Mouse (Mus musculus): Measurements from ENCODE around the gene Slc8b1.

The Slc8b1 gene

DNA sequence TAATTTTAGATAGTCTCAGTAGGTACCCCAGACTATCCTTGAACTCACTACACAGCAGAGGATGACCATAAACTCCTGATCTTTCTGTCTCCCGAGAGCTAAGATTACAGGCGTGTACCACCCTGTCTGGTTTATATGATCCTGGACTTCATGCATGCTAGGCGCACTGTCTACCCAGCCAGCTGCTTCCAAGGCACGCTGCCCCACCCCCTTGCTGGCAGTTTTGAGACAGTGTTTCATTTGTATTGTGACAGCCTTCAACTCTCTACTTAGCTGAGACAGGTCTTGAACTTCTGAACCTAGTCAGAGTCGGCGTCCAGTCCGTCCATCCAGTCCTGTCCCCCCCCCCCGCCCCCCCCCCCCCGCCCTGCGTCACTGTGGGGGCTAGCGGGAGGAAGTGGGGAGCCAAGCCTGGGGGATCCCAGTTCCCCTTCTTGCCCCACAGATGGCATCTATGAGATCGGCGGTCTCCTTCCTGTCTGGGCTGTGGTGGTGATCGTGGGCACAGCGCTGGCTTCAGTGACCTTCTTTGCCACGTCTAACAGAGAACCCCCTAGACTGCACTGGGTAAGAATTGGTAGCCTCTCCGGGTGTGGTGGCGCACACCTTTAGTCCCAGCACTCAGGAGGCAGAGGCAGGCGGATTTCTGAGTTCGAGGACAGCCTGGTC is 16.5 kb downstream of the Slc8b1 start:
- DNase-seq (ENCODE audit: low spot score in 2 of 2): no peak

DNA sequence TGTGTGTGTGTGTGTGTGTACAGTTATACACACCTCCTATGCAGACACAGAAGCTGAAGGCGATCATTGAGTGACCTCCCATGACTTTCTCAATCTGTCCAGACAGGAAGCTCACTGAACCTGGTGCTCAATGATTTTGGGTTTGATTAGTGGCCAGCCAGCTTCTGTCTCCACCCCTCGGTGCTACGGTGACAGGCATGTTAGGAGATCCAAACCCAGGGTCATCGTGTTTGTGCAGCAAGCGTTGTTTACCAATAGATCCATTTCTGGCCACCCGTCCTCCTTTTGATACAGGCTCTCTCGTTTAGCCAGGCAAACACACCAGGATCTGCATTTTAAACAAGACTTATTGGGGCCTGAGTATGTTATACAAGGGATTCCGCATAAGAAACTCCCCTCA is 20.7 kb downstream of the Slc8b1 start:
- DNase-seq (ENCODE audit: low spot score in 2 of 2): no peak

DNA sequence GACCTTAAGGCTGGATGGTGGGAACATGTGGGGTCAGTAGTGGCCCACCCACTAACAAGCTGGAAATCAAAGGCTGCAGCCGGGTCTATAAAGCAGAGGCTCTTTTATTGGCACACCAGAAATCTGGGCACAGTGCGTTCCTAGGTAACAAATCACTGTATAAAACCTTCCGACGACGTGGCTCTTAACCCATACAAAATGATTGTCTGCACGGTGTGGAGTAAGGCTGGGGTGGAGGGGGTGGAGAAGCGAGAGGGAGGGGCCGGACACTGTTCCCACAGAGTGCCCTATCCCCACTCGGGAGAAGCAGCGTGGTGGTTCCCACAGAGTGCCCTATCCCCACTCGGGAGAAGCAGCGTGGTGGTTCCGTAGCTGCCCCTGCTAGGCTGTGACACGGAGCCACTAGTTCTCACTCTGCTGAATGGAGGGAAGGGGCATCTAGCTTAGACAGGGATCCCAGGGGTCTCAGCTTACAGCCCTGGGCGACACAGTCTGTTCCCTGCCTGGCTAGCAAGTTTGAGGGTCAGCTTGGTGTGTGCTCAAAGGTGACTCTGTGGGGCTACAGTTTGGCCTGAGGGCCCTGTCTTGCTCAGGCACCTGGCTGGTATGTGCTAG is 23.2 kb downstream of the Slc8b1 start:
- no peak for DNase-seq (ENCODE audit: low spot score in 2 of 2)

GRCm38 (mm10) chr5:120534686-120535075 is 23.7 kb downstream of the Slc8b1 start:
- DNase-seq (ENCODE audit: low spot score in 2 of 2): no peak

DNA sequence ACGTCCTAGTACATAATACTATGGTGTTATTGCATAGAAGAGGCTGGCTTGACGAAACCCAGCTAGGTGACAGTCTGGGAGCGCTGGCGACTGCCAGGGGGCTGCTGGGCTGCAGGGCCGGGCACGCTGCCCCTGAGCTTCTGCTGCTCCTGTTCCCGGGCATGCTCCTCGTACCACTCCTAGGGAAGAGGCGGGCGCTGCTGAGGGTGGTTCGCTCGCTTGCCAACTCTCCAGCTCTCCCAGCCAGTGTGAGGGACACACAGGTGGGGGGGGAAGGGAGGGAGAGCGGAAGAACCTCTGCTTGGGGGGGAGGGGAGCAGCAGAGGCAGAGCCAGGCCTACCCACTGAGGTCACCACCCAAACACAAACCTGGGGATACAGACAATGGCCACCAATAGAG is 25.1 kb downstream of the Slc8b1 start:
- no peak for DNase-seq (ENCODE audit: low spot score in 2 of 2)

DNA sequence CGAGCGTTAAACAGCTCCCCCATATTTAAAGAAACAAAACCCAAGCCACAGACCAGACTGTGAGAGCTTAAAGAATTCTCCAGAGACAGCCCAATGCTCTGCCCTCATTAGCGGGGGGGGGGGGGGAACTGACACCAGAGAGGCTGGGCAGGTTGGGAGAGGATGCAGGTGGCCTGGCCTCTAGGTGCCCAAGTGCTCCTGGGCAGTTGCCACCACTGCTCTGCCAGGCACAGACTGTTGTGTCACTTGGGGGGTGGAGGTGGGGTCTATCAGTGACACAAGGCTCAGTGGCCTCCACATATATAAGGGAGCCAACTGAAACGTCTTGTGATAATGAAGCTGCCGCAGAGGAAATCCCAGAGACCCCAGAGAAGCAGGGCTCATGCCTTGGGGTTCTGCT is 25.7 kb downstream of the Slc8b1 start:
- DNase-seq (ENCODE audit: low spot score in 2 of 2): no peak

- no peak for DNase-seq (ENCODE audit: low spot score in 2 of 2)
Measured at GRCm38 (mm10) chr5:120548236-120548850, 37.4 kb downstream of the Slc8b1 start.

DNA sequence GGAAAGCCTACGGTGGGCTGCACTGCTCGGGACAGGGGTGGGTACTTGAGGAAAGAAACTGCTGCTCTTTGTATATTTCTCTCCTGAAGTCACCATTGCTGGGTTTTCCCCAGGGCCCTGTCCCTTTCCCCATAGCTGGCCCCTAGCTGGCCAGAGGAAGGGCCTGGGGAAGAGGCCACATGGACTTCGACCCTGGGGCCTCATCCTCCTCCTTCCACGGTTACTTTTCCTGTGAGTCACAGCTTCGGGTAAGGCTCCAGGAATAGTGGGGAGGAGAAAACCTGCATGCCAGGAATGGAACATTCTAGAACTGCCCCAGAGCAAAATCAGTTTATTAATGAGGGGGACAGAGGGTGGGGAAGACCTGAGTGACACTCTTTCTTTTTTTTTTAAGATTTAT is 39.2 kb downstream of the Slc8b1 start:
- no peak for DNase-seq (ENCODE audit: low spot score in 2 of 2)

DNA sequence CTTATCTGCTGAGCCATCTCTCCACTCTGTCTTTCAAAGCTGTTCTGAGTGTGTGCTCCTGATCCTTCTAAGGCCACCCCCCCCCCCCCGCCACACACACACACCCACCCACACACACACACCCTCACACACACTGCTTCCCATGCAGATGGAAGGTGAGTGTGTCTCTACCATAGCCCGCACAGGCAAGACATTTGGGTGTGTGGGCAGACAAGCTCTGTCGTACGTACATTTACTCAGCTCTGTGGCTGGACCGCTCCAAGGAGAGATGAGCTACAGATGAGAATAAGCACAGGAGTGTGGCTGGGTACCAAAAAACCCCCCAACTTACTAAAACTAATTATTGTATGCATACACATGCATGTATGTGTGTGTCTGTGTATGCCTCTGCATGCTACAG is 39.7 kb downstream of the Slc8b1 start:
- DNase-seq (ENCODE audit: low spot score in 2 of 2): no peak

DNA sequence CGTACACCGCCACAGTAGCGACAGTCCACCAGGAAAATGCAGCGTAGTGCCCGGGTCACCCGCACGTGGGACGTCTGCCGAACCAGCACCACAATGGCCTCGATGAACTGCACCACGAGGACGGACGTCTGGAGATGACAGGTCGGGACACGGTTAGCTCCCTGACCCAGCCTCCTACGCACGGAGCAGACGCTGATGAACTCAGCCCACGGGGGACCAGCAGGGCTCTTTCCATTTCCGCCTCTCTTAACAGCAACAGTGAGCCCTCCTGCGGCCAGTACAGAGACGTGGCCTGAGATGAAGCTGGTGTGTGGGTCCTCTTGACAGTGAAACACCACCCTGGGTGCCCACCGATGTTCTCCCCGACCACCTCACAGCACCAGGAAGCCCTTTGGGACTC is 44.9 kb downstream of the Slc8b1 start:
- DNase-seq (ENCODE audit: low spot score in 2 of 2): no peak

GRCm38 (mm10) chr5:120558041-120558440 is 47.1 kb downstream of the Slc8b1 start:
- DNase-seq (ENCODE audit: low spot score in 2 of 2): no peak

GRCm38 (mm10) chr5:120558762-120559161 is 47.8 kb downstream of the Slc8b1 start:
- DNase-seq (ENCODE audit: low spot score in 2 of 2): no peak

GRCm38 (mm10) chr5:120560129-120560615 is 49.2 kb downstream of the Slc8b1 start:
- no peak for DNase-seq (ENCODE audit: low spot score in 2 of 2)

- DNase-seq (ENCODE audit: low spot score in 2 of 2): no peak
Measured at GRCm38 (mm10) chr5:120560616-120561311, 49.8 kb downstream of the Slc8b1 start.

- DNase-seq (ENCODE audit: low spot score in 2 of 2): no peak
Measured at GRCm38 (mm10) chr5:120562956-120563913, 52.3 kb downstream of the Slc8b1 start.

GRCm38 (mm10) chr5:120563914-120564311 is 52.9 kb downstream of the Slc8b1 start:
- no peak for DNase-seq (ENCODE audit: low spot score in 2 of 2)

DNA sequence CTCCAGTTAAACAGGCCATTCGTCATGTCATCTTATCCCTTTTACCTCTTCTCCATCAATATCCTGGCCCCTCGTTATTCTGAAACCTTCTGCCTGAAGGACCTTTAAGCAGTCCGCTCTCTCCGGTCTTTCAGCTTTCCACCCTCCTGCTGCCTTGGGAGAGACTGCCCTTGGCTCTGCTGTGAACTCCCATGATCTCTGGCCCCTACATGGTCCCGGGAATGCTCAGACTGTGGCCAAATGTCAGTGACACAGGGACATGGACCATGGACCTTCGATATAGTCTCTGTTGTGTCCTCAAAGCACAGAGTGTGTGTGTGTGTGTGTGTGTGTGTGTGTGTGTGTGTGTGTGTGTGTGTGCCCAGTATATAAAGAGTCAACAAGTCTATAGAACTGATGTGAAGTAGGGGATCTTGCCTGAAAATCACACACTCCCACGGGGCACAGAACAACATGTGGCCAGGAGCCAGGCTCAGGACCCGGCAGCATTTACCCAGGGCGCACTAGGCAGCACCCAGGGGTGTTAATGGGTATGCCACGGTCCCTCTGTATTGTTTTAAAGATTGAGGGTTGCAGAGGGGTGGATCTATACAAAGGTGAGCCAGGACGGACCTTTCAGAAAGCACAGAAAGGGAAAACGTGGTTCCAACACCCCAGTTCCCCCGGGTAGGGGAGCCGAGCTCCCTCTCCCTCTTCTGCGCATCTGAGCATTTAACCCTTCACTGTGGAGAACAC is 54.4 kb downstream of the Slc8b1 start:
- no peak for DNase-seq (ENCODE audit: low spot score in 2 of 2)

- DNase-seq (ENCODE audit: low spot score in 2 of 2): no peak
Measured at GRCm38 (mm10) chr5:120566101-120566500, 55.1 kb downstream of the Slc8b1 start.

GRCm38 (mm10) chr5:120566681-120567252 is 55.8 kb downstream of the Slc8b1 start:
- DNase-seq (ENCODE audit: low spot score in 2 of 2): no peak

DNA sequence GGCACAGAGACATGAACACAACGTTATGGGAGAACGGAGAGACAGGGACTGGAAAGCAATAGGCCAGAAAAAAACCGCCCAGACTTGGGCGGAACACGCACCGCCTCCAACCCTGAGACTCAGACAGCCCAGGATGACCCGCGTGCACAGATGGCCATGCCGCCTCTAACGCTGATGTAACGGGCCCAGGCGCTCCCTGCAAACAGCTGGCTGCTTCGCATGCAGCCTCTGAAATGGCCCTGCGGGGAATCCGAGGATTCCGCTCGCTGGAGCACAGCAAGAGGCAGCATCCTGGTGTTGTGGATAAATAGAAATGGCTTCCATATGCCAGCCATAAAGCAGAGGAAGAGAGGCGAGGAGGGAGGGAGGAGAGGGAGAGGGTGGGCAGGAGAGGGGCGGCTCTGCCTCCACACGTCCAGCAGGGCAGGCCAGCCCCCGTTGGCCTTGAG is 56.3 kb downstream of the Slc8b1 start:
- DNase-seq (ENCODE audit: low spot score in 2 of 2): no peak
